Mouse (Mus musculus) adrenal gland, postnatal 25 days (tissue): Measurements from ENCODE around the gene F12. TPM values are rescaled to one million over a fixed set of nuclear protein-coding genes. Genes with fewer than 3 reads are reported as not detected.

Experiments used
- DNase-seq: peaks from one replicate; pipeline ENCODE4 v3.0.0; 2021; ENCODE audit warnings: mixed read lengths
- microRNA-seq, 2 experiments: library from miRNA; unstranded; fragments of <30 nt; microRNA quantifications; one replicate each; pipeline ENCODE4 v1.2.0; 2021
- total RNA-seq: library from RNA; stranded (reverse); gene quantifications from 2 replicates; pipeline ENCODE4 v1.2.3, GENCODE M21; 2021

F12 gene
- total RNA-seq, 1 experiment from 2014 or later, result 0.15 TPM

DNA sequence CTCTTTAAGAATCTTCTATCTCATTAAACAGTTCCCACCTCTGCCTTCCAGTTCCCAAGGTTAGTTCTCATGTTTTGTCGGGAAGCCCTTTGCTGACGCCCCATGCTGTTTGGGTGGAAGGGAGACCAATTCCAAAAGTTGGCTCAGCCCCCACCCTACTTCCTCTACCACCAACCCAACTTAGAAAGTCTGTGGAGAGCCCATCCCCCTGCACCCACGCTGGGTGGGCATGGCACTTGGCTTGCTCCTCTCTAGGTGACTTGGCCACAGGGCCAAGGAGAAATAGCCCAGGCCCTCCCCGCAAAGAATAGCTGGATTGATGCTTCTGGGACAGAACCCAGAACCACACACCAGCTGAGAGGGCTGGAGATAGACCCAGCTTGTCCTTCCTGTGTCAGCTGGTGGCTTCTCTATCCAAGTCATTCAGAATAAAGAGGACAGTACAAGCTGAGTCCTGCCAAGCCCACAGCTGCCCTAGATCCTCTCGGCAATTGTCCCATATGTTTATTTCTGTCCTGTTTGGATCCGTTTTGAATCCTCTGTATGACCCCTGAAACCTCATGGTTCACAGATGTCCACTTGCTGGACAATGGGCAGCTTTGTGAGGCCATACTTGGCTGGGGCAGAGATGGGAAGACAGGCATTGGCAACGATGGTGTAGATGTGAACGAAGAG, 55.4 kb downstream of the F12 start:
- no peak for DNase-seq

DNA sequence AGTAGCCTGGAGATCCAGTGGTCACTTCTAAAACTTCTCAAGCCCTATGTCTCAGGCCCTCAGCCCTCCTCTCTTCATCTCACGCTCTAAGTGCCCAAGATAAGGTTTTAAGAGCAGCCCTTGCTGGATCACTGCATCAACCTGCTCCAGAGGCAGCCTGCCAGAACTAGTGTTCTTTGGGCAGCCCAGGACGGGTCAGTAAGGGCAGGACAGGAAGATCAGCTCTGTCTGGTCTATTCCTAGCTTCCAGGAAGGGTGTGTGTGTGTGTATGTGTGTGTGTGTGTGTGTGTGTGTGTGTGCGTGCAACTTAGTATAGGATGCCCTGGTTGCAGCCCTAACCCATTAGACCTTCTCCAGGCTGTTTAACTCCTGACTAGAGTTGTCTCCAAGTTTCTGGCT, 56.4 kb downstream of the F12 start:
- no peak for DNase-seq

DNA sequence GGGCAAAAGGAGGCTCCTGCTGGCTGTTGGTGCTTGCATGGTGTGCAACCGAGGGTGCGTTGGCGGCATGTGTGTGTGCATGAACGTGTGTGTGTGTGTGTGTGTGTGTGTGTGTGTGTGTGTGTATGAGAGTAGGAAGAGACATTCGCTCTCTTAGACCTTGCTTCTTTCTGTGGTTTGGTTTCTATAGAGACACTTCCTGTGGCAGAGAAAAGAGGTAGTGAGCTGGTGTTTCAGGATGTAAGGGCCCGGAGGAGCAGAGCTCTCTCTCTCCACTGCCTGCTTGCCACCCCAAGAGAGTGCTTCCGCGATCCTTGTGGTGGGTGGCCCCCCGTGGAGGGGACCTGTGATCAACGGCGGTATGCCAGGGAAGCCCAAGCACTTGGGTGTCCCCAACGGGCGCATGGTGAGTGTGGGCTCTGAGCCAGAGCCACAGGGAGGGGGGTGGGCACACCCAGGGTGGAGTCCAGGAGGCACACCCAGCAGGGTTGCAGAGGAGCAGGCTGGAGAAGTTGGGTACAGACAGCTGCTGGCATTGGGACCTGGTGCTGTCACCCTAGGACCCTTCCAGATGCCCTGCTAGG, 57.0 kb downstream of the F12 start, which contains the start of gene Rgs14:
Rgs14 (plus strand) TSS at position 202 of the 584 bp plus-strand sequence.
- DNase-seq, result no peak

DNA sequence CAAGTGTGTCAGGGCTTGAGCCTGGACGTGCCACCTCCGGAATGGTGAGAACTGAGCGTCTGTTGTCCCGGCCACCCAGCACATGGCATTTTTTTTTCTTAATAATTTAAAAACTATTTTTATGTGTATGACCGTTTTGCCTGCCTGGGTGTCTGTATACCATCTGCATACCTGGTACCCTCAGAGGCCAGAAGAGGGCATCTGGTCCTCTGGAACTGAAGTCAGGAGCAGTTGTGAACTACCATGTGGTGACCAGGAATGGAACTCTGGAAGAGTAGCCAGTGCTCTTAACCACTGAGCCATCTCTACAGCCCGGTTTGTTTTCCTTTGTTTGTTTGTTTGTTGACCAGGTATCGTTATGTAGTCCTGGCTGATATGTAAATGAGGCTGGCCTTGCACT, 58.2 kb downstream of the F12 start:
- no peak for DNase-seq

Small RNA genes within 50 kb of the gene (microRNA-seq; reads per million reads assigned to microRNA genes)
- 0.69 to 1.8 reads per million in 2 experiments for gene Mir6943

Other genes with a start within 250 kb of the F12 start
- 121 and 142 TPM in 2 replicates for gene Nsd1, start 217.0 kb downstream of the F12 start, total RNA-seq
- gene Prelid1, start 106.3 kb downstream of the F12 start, total RNA-seq, result 153 and 156 TPM in 2 replicates
- gene Rab24, start 104.8 kb downstream of the F12 start, total RNA-seq, result 58.0 and 87.0 TPM in 2 replicates
- gene Mxd3, start 97.0 kb downstream of the F12 start, total RNA-seq, result 5.0 and 8.3 TPM in 2 replicates
- gene Lman2, start 64.0 kb downstream of the F12 start, total RNA-seq, result 107 and 109 TPM in 2 replicates
- gene Rgs14, start 57.1 kb downstream of the F12 start, total RNA-seq, result 0.70 and 0.86 TPM in 2 replicates
- gene Slc34a1, start 28.6 kb downstream of the F12 start, total RNA-seq, result not detected in 2 replicates
- not detected in 2 replicates for gene Pfn3, start 11.6 kb downstream of the F12 start, total RNA-seq
- gene Grk6, start 18.3 kb upstream of the F12 start, total RNA-seq, result 47.9 and 62.1 TPM in 2 replicates
- gene Prr7, start 37.5 kb upstream of the F12 start, total RNA-seq, result 3.8 and 3.9 TPM in 2 replicates
- 14.6 and 19.1 TPM in 2 replicates for gene Dbn1, start 61.3 kb upstream of the F12 start, total RNA-seq
- gene Pdlim7, start 86.9 kb upstream of the F12 start, total RNA-seq, result 17.6 and 18.7 TPM in 2 replicates
- 3.4 and 4.4 TPM in 2 replicates for gene Dok3, start 102.5 kb upstream of the F12 start, total RNA-seq
- 52.6 and 57.3 TPM in 2 replicates for gene Ddx41, start 109.9 kb upstream of the F12 start, total RNA-seq
- 75.2 and 75.3 TPM in 2 replicates for gene Fam193b, start 144.3 kb upstream of the F12 start, total RNA-seq
- gene Tmed9, start 146.9 kb upstream of the F12 start, total RNA-seq, result 144 and 170 TPM in 2 replicates
- 16.4 and 19.7 TPM in 2 replicates for gene B4galt7, start 173.1 kb upstream of the F12 start, total RNA-seq
- gene Caml, start 196.2 kb upstream of the F12 start, total RNA-seq, result 37.4 and 37.7 TPM in 2 replicates
- 39.2 and 48.2 TPM in 2 replicates for gene Ddx46, start 208.2 kb upstream of the F12 start, total RNA-seq